Mouse (Mus musculus): ENCODE data around the gene Ddx1. TPM values are rescaled to one million over a fixed set of nuclear protein-coding genes. Genes with fewer than 3 reads are reported as not detected.

Ddx1 gene
- polyA plus RNA-seq (2015; fragmentation: Nextera tagmentation; extraction: Ambion mirVana), result 83.8 and 89.4 TPM in 2 replicates

DNA sequence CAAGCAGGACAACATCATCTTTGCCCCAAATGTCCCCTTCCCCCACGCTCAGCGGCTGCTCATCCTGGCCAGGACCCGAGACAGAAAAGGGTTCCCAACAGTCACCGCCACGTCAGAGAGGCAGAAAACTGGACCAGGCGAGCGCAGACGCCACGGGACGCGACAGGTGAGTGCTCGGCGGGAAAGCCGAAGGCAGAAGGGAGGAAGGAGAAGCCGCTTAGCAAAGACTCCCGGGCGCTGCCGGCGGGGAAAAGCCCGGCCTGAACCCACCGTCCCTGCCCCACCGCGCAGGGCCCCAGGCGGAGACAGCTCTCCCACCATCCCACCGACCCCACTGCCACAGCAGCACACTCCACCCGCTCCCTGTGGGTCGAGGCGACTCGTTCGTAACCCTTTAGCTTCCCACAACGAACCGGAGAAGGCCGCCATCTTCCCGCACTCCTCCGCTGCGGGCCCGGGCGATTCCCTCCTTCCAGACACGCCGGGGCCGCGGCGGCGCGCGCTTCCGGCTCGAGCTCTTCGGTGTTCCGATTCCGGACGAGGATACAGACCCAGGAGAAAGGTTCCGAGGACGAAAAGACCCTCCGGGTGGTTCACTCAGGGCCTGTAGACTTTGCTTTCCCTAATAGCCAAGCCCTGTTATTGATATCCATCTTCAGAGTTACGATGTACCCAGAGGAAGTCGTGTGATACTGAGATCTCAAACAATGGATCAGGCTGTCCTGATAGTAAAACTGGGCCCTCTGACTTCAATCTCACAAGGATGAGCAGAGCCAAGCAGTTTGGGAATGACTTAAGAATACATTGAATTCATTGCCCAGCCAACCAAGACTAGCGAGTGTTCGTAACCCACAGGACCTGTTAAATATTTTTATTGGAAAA lies at the start of gene Ddx1:
TSS of gene Ddx1 (minus strand) at position 523 of the 882 bp plus-strand sequence.
- peak within 1 kb of the TSS; percentile 91 for H3K9ac ChIP-seq (ENCODE audit: low read length)
- H3K4me2 ChIP-seq (ENCODE audit: low read depth, low read length), result peak within 1 kb of the TSS; percentile 76
- ATAC-seq (replicated peaks; ENCODE audit: extremely low read depth, insufficient read depth, low FRiP score), result peak; percentile 81
- peaks cover 1% of the 10 kb centered on the region; the same call in 1 of the 2 replicates for H3K36me3 ChIP-seq (ENCODE audit: control insufficient read depth, insufficient read depth)
- peak within 1 kb of the TSS; percentile 96 for H3K4me3 ChIP-seq (ENCODE audit: low read length)
- 3% methylated on average over 59 of the region's 59 CpGs for whole genome bisulfite sequencing
- H3K27me3 ChIP-seq (ENCODE audit: control insufficient read depth, insufficient read depth, low read length), result no peaks in the 10 kb centered on the region
- H3K9me3 ChIP-seq (replicated peaks; ENCODE audit: control insufficient read depth, low read length), result no peaks in the 10 kb centered on the region
- H3K4me1 ChIP-seq (ENCODE audit: control insufficient read depth, insufficient read depth, low read length), result peaks cover 8% of the 10 kb centered on the region
- peak within 1 kb of the TSS; percentile 80 for H3K27ac ChIP-seq (ENCODE audit: low read length)

DNA sequence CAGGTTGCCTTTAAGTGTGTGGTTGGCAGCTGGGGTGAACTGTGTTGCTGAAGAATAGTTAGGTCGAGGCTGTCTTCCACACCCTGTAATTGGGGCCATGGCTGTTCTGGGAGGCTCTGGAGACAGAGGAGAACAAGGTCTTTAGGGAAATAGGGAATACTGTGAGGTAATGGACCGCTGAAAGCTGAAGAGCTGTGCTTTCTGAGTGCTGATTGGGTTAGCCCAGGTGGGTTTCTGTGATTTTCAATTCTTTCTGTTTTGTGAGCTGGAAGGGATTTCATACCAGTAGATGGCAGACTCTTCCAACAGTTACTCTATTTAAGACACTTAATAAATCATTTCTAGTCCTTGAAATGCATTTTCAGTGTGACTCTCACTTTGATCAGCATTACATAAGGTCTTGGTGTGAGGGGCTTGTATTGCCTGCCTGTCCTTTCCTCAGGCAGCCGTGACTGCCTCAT lies 44.4 kb upstream of the Ddx1 start:
- no peak for ATAC-seq (replicated peaks; ENCODE audit: extremely low read depth, insufficient read depth, low FRiP score)
- Histone ChIP-seq H3K9me3 (replicated peaks; ENCODE audit: control insufficient read depth, low read length) (no peaks in the 10 kb centered on the region), H3K4me2 (ENCODE audit: low read depth, low read length) (no peak overlapping the region), H3K36me3 (ENCODE audit: control insufficient read depth, insufficient read depth) (peaks cover 2% of the 10 kb centered on the region; the same call in 1 of the 2 replicates), H3K27ac (ENCODE audit: low read length) (no peak overlapping the region), H3K4me1 (ENCODE audit: control insufficient read depth, insufficient read depth, low read length) (0 out of 2 replicates have a peak, but pooled peaks cover 2% of the 10 kb centered on the region), H3K27me3 (ENCODE audit: control insufficient read depth, insufficient read depth, low read length) (no peaks in the 10 kb centered on the region), H3K4me3 (ENCODE audit: low read length) (no peak overlapping the region), H3K9ac (ENCODE audit: low read length) (no peak overlapping the region)
- 68% methylated on average over 3 of the region's 3 CpGs for WGBS

DNA sequence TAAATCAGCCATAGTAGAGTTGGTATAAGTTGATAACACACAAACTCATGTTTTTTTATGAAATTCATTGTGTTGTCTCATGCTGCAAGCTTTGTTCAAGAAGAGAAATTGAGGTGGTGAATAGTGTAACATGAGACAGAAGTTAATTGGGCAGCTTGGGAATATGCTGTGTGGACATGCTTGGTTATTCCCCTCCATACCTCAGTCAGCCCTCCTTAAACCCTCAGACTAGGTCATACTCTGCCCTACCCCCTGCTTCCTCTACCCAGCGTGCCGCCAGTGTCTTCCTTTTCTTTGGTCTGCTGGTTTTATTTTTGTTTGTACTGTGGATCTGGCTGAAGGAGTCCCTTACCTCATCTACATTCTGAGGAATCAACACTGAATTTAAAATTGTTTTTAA lies 42.4 kb upstream of the Ddx1 start:
- Histone ChIP-seq H3K4me1 (ENCODE audit: control insufficient read depth, insufficient read depth, low read length) (0 out of 2 replicates have a peak, but pooled peaks cover 2% of the 10 kb centered on the region), H3K36me3 (ENCODE audit: control insufficient read depth, insufficient read depth) (peaks cover 2% of the 10 kb centered on the region; the same call in 1 of the 2 replicates), H3K9me3 (replicated peaks; ENCODE audit: control insufficient read depth, low read length) (no peaks in the 10 kb centered on the region), H3K27ac (ENCODE audit: low read length) (no peak overlapping the region), H3K27me3 (ENCODE audit: control insufficient read depth, insufficient read depth, low read length) (no peaks in the 10 kb centered on the region), H3K9ac (ENCODE audit: low read length) (no peak overlapping the region), H3K4me2 (ENCODE audit: low read depth, low read length) (no peak overlapping the region), H3K4me3 (ENCODE audit: low read length) (no peak overlapping the region)
- no peak for ATAC-seq (replicated peaks; ENCODE audit: extremely low read depth, insufficient read depth, low FRiP score)
- 78% methylated on average over 2 of the region's 2 CpGs for WGBS

DNA sequence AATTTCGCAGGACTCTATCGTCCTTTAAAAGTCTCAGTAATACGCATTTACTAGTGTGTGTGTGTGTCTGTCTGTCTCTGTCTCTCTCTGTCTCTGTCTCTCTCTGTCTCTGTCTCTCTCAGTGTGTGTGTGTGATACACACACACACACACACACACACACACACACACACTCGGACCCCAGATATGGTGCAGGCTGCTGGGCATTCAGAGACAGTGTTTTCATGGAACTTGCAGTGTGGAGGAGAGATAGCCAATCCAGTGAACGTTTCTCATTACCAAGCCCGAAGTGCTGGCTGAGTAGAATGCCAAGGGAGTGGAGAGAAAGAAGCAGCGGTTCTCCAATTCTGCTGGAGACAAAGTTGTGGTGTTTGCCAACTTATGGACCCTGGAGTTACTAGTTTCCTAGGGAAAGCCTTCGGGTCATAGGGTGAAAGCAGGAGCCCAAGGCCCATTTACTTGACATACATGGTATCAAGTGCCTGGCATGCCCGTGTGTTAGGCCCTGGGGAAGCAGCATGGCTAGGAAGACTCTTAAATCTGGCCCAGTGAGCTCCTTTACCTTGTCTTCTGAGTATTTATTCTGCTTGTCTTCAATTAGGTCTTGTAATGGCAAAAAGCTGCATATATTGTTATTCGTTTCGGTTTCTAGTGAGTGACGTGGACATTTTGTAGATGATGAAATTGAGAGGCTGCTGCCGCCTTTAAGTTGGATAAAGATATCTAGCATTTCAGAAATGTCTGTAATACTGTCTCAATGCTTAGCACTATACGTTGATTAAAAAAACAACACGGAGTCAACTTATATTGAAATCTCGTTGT lies 20.8 kb upstream of the Ddx1 start:
- no peak for ATAC-seq (replicated peaks; ENCODE audit: extremely low read depth, insufficient read depth, low FRiP score)
- 41% methylated on average over 16 of the region's 16 CpGs for WGBS
- H3K27me3 ChIP-seq (ENCODE audit: control insufficient read depth, insufficient read depth, low read length), result no peaks in the 10 kb centered on the region
- H3K36me3 ChIP-seq (ENCODE audit: control insufficient read depth, insufficient read depth), result peaks cover 4% of the 10 kb centered on the region
- peak overlapping the region; percentile 93 for H3K9ac ChIP-seq (ENCODE audit: low read length)
- H3K4me1 ChIP-seq (ENCODE audit: control insufficient read depth, insufficient read depth, low read length), result peaks cover 9% of the 10 kb centered on the region
- H3K4me3 ChIP-seq (ENCODE audit: low read length), result peak overlapping the region; percentile 98
- peak overlapping the region; percentile 81 for H3K4me2 ChIP-seq (ENCODE audit: low read depth, low read length)
- no peaks in the 10 kb centered on the region for H3K9me3 ChIP-seq (replicated peaks; ENCODE audit: control insufficient read depth, low read length)
- no peak overlapping the region for H3K27ac ChIP-seq (ENCODE audit: low read length)

DNA sequence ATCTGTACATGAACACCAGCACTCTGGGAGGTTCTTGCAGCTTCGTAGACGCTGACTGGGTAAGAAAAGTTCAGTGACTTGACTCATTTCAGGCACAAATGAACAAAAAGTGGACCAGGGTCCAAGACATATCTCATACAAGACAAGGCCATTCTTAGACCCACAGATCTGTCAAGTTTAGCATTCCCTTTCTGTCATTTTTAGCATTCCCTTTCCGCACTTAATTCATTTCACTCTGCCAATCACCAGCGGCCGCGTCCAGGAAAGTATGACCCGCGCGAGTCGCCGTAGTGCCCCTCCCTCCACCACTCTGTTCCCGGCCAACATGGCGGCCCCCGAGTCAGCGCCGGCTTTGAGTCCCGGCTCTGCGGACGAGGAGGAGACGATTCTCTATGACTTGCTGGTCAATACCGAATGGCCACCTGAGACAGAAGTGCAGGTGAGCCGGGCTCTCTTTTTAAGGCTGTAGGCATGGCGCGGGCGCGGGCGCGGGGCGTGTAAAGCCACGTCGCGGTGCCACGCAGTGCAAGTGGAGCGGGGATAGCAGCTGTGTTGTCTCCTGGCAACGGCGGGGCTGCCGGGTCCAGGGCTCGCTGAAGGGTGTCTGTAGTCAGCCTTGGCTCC lies 19.9 kb upstream of the Ddx1 start, which contains the start of gene Nbas:
TSS of gene Nbas (plus strand) at position 308 of the 624 bp plus-strand sequence.
- no peaks in the 10 kb centered on the region for H3K9me3 ChIP-seq (replicated peaks; ENCODE audit: control insufficient read depth, low read length)
- H3K27ac ChIP-seq (ENCODE audit: low read length), result peak within 1 kb of the TSS; percentile 40; the same call in 1 of the 2 replicates
- H3K27me3 ChIP-seq (ENCODE audit: control insufficient read depth, insufficient read depth, low read length), result no peaks in the 10 kb centered on the region
- H3K4me1 ChIP-seq (ENCODE audit: control insufficient read depth, insufficient read depth, low read length), result peaks cover 9% of the 10 kb centered on the region
- WGBS, result 4% methylated on average over 38 of the region's 38 CpGs
- H3K36me3 ChIP-seq (ENCODE audit: control insufficient read depth, insufficient read depth), result peaks cover 3% of the 10 kb centered on the region; the same call in 1 of the 2 replicates
- H3K4me2 ChIP-seq (ENCODE audit: low read depth, low read length), result peak within 1 kb of the TSS; percentile 81
- peak within 1 kb of the TSS; percentile 93 for H3K9ac ChIP-seq (ENCODE audit: low read length)
- peak within 1 kb of the TSS; percentile 98 for H3K4me3 ChIP-seq (ENCODE audit: low read length)
- ATAC-seq (replicated peaks; ENCODE audit: extremely low read depth, insufficient read depth, low FRiP score), result peak; percentile 83

DNA sequence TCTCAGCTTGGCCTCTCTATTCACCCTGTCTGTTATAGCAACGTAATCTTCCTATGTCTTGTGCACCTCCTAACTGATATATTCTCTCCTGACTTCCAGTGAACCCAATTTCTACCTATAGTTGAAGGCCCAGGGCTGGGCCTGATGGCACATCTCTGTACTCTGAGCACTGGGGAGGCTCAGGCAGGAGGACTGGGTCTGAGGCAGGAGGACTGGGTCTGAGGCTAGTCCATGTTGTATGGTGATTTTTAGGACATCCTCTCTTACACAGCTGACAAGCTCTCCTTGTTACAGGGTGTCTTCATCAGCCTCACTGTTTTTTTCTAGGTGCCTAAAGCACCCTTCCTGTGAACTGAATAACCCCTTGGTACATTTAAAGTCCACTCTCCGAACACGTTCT lies 19.4 kb upstream of the Ddx1 start:
- no peak; the same call in 1 of the 2 replicates for ATAC-seq (replicated peaks; ENCODE audit: extremely low read depth, insufficient read depth, low FRiP score)
- peaks cover 9% of the 10 kb centered on the region for H3K4me1 ChIP-seq (ENCODE audit: control insufficient read depth, insufficient read depth, low read length)
- 46% methylated on average over 3 of the region's 3 CpGs for WGBS
- H3K4me3 ChIP-seq (ENCODE audit: low read length), result peak overlapping the region; percentile 98
- H3K9ac ChIP-seq (ENCODE audit: low read length), result peak overlapping the region; percentile 43
- H3K9me3 ChIP-seq (replicated peaks; ENCODE audit: control insufficient read depth, low read length), result no peaks in the 10 kb centered on the region
- peak overlapping the region; percentile 81 for H3K4me2 ChIP-seq (ENCODE audit: low read depth, low read length)
- no peak overlapping the region for H3K27ac ChIP-seq (ENCODE audit: low read length)
- H3K27me3 ChIP-seq (ENCODE audit: control insufficient read depth, insufficient read depth, low read length), result no peaks in the 10 kb centered on the region
- peaks cover 3% of the 10 kb centered on the region; the same call in 1 of the 2 replicates for H3K36me3 ChIP-seq (ENCODE audit: control insufficient read depth, insufficient read depth)

DNA sequence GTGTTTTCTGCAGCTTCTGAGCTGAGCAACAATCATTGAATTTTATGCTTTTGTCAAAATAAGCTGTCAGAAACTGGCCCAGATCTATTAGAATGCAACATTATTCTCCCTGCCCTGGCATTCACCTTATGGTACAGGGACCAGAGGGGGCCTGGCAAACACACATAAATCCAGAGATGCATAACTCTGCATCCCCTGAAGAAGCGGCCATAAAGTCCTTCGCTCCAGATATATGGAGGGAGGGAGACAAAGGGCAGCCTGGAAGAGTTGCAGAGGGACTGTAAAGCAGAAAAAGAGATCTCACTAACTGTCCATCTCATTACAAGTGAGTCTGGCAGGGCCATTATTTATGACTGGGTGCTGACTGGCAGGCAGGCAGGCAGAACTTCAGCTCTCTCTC lies 6.7 kb upstream of the Ddx1 start:
- ATAC-seq (replicated peaks; ENCODE audit: extremely low read depth, insufficient read depth, low FRiP score), result no peak
- no peaks in the 10 kb centered on the region for H3K36me3 ChIP-seq (ENCODE audit: control insufficient read depth, insufficient read depth)
- WGBS, result 89% methylated on average over 2 of the region's 2 CpGs
- H3K9ac ChIP-seq (ENCODE audit: low read length), result no peak overlapping the region
- H3K4me3 ChIP-seq (ENCODE audit: low read length), result no peak overlapping the region
- no peak overlapping the region for H3K27ac ChIP-seq (ENCODE audit: low read length)
- peaks cover 9% of the 10 kb centered on the region for H3K4me1 ChIP-seq (ENCODE audit: control insufficient read depth, insufficient read depth, low read length)
- no peak overlapping the region for H3K4me2 ChIP-seq (ENCODE audit: low read depth, low read length)
- no peaks in the 10 kb centered on the region for H3K9me3 ChIP-seq (replicated peaks; ENCODE audit: control insufficient read depth, low read length)
- H3K27me3 ChIP-seq (ENCODE audit: control insufficient read depth, insufficient read depth, low read length), result no peaks in the 10 kb centered on the region

DNA sequence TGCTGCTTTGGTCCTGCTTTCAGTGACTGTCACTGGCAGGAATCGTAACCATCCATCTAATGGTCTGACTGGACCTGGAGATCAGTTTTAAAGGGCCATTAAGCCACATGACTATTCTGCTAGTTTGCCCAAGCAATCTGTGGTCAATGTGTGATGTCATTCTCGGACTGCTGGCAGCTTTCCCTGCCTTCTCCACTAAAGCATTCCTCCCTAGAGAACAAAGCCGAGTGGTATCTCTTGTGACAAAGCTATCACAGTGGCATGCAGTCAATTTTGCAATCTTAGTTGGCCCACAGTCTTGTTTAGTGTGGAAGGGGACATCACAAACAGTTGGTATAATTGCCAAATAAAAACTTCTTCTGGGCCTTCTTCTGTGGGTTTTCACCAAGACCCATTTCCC lies 6.1 kb upstream of the Ddx1 start:
- H3K9me3 ChIP-seq (replicated peaks; ENCODE audit: control insufficient read depth, low read length), result no peaks in the 10 kb centered on the region
- no peaks in the 10 kb centered on the region for H3K27me3 ChIP-seq (ENCODE audit: control insufficient read depth, insufficient read depth, low read length)
- no peak overlapping the region for H3K9ac ChIP-seq (ENCODE audit: low read length)
- peaks cover 9% of the 10 kb centered on the region for H3K4me1 ChIP-seq (ENCODE audit: control insufficient read depth, insufficient read depth, low read length)
- ATAC-seq (replicated peaks; ENCODE audit: extremely low read depth, insufficient read depth, low FRiP score), result peak; percentile 49; the same call in 1 of the 2 replicates
- no peak overlapping the region for H3K27ac ChIP-seq (ENCODE audit: low read length)
- H3K4me2 ChIP-seq (ENCODE audit: low read depth, low read length), result peak overlapping the region; percentile 41; the same call in 1 of the 2 replicates
- no peaks in the 10 kb centered on the region for H3K36me3 ChIP-seq (ENCODE audit: control insufficient read depth, insufficient read depth)
- H3K4me3 ChIP-seq (ENCODE audit: low read length), result no peak overlapping the region
- 14% methylated on average over 3 of the region's 3 CpGs for WGBS
